Mouse (Mus musculus) brown adipose tissue, adult 24 weeks (tissue): ENCODE results near the gene Tagln2. TPM values are rescaled to one million over a fixed set of nuclear protein-coding genes. Genes with fewer than 3 reads are reported as not detected.

ENCODE experiments used
- H3K27ac ChIP-seq: fragments of 200-500 bp; replicated peaks from 2 replicates; pipeline ENCODE4 v1.5.1; 2012; ENCODE audit warnings: low read depth, mild to moderate bottlenecking, low read length
- H3K4me1 ChIP-seq: fragments of 200-500 bp; 2 replicates; pipeline ENCODE4 v1.6.1; 2012; ENCODE audit warnings: low read length, mixed read lengths; ENCODE audit not compliant: control insufficient read depth, insufficient read depth, insufficient read length
- H3K4me3 ChIP-seq: fragments of 200-500 bp; 2 replicates; pipeline ENCODE4 v1.5.1; 2012; ENCODE audit warnings: low read depth, mild to moderate bottlenecking, low read length, moderate library complexity; ENCODE audit not compliant: insufficient read depth
- polyA plus RNA-seq: library from polyadenylated mRNA; stranded (reverse); fragments of >200 nt; gene quantifications from 2 replicates; pipeline ENCODE4 v1.2.4, GENCODE M21; 2012; ENCODE audit not compliant: missing spikeins, insufficient read depth, insufficient read length

Gene Tagln2
- polyA plus RNA-seq, 1 experiment = 29.3 TPM

DNA sequence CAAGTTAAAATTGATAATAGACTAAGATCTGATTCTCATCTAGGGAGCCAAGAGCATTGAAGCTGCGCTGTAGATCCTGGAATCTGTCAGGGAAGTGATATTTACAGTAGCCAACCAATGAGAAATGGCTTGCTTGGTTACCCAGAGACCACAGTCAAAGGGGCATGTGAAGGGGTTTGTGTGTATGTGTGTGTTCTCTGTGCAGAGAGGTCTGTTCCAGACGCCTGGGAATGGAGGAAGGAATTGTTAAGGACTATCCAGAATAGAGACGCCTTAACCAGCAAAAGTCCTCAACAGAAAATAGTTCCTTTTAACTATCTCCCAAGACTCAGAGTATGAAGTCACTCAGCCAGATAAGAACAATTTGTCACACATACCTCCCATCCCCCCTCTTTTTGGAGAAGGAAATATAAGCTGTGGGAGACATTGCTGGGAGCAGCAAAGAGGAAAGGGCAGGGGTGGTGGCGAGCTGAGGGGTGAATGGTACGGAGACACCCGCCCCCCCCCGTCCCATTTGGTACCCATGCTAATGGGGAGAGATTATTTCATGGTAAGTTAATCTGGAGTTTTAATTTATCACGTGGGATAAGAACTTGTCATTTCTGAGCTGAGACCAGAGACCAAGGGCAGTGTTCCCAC, 29.9 kb upstream of the Tagln2 start:
- Histone ChIP-seq H3K4me3 (no peak overlapping the region), H3K4me1 (peaks cover 3% of the 10 kb centered on the region), H3K27ac (peak overlapping the region; percentile 15; the same call in 1 of the 2 replicates)

- Histone ChIP-seq H3K4me1 (peaks cover 3% of the 10 kb centered on the region), H3K27ac (no peak overlapping the region), H3K4me3 (no peak overlapping the region)
These were observed 26.9 kb upstream of the Tagln2 start for GRCm38 (mm10) chr1:172472909-172473308.

DNA sequence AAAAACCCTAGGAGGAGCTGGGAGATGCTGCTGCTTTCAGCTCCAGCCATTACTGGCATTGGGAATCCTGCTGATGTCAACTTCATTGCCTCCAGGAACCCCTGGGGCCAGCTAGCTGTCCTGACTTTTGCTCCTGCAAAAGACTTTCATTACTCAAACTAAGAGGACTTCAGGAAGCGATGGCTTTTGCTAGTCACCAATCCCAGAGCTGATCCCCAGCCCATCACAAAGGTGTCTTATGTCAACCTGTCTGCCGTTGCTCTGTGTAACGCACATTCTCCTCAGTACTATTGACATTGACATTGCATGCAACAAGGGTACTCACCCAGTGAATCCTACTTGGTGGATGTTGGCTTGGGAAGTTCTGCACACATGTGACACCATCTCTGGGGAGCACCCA, 25.7 kb upstream of the Tagln2 start:
- Histone ChIP-seq H3K4me3 (no peak overlapping the region), H3K27ac (no peak overlapping the region), H3K4me1 (no peaks in the 10 kb centered on the region)

- peak within 1 kb of the TSS; percentile 49 for H3K27ac ChIP-seq
- peak within 1 kb of the TSS; percentile 25 for H3K4me3 ChIP-seq
- no peaks in the 10 kb centered on the region for H3K4me1 ChIP-seq
These were observed 24.6 kb upstream of the Tagln2 start, which contains the start of gene Slamf9 for GRCm38 (mm10) chr1:172475054-172475741. Gene Slamf9 (plus strand): TSS chr1:172475358.

DNA sequence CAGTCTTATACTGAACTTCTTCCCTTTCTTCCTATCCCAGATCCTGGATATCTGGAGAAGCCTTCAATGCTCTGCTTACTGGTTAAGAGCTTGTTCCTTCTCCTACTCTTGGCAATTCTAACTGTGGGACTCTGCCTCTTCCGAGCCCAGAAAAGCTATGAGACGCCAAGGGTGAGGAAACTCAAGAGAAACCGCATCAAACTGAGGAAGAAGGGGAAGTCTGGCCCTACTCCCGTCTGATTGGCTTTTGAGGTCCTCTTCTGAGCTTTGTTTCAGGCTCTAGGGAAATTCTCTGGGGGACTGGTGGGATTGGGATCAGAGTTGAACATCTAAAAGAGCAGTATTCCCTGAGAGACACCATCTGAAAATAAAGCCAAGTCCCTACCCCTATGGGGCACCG, 21.8 kb upstream of the Tagln2 start:
- no peaks in the 10 kb centered on the region for H3K4me1 ChIP-seq

GRCm38 (mm10) chr1:172480376-172480775, 19.5 kb upstream of the Tagln2 start:
- H3K4me1 ChIP-seq = no peaks in the 10 kb centered on the region
- no peak overlapping the region for H3K4me3 ChIP-seq
- no peak overlapping the region for H3K27ac ChIP-seq

More for the DNA sequence above, 21.8 kb upstream of the Tagln2 start:
- no peak overlapping the region for H3K4me3 ChIP-seq
- no peak overlapping the region for H3K27ac ChIP-seq

DNA sequence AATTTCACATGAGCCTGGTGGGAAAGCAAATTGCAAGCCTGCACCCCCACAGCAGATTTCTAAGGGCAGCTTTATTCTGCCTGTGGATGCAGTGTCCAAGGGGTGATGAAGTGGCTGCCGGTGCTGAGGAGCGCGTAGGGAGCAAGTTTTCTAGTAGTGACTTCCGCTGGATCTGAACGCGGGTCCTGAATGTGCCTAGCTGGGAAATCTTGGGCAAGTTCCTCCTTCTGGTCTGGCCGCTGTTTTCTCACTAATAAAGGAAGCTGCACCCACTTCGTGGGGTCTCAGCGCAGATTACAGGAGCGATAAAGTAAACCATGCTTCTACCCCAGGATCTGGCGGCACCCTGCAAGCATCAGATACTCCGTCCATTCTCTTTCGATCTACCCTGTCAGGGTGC, 18.7 kb upstream of the Tagln2 start:
- H3K27ac ChIP-seq = no peak overlapping the region

DNA sequence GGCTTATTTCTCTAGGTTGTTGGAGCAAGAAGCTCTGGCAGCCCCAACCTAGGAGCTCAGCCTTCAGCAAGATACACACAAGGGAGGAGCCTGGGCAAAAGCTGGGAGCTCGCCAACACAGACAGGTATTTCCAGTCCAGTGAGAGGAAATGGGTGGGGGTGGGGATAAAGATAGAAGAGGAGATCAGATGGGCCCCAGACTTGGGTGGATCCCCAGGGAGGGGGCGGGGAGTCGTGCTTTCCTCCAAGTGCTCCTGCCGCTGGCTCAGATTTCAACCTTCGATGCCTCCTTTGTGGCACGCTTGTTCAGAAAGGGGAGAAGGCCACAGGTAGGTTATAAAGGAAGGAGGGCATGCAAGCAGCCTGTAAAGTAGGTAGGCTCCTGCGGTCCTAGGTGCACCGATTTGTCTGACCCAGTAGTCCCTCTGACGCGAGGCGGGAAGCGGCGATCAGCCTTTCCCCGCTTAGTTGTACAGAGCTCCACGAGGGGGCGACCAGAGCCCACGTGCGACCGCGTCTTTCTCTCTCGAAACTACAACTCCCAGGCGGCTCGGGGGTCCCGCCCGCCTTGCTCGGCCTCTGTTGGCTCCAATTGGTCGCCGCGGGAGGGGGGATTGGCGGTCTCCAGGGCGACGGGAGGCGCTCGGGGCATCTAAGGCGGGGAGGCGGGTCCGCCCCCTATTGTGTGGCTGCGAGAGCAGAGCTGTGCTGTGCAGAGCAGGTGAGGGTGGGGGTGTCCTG, 18.1 kb upstream of the Tagln2 start, which contains the start of gene Igsf9:
Igsf9 (plus strand) TSS at position 249 of the 741 bp plus-strand sequence.
- Histone ChIP-seq H3K27ac (peak within 1 kb of the TSS; percentile 59; the same call in 1 of the 2 replicates), H3K4me1 (no peaks in the 10 kb centered on the region), H3K4me3 (peak within 1 kb of the TSS; percentile 49)

More for the DNA sequence above, 18.7 kb upstream of the Tagln2 start:
- no peaks in the 10 kb centered on the region for H3K4me1 ChIP-seq
- H3K4me3 ChIP-seq = no peak overlapping the region

GRCm38 (mm10) chr1:172482518-172483360, 17.1 kb upstream of the Tagln2 start:
- Histone ChIP-seq H3K4me3 (peak overlapping the region; percentile 49), H3K4me1 (no peaks in the 10 kb centered on the region), H3K27ac (no peak overlapping the region)

DNA sequence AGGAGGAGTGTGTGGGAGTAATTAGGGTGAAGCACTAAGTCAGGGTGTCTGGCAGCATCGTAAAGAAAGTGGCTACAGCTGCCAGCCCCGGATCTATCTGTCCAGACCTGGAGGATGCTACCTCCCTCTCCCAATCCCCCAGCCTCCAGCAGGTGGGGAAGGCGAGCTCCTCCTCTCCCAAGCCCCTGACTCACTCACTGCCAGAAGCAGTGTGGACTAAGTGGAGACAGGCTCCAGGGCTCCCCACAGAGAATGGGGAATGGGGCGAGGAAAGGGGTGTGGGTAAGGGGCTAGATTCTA, 16.5 kb upstream of the Tagln2 start:
- no peak overlapping the region for H3K27ac ChIP-seq
- H3K4me1 ChIP-seq = no peaks in the 10 kb centered on the region
- no peak overlapping the region for H3K4me3 ChIP-seq

DNA sequence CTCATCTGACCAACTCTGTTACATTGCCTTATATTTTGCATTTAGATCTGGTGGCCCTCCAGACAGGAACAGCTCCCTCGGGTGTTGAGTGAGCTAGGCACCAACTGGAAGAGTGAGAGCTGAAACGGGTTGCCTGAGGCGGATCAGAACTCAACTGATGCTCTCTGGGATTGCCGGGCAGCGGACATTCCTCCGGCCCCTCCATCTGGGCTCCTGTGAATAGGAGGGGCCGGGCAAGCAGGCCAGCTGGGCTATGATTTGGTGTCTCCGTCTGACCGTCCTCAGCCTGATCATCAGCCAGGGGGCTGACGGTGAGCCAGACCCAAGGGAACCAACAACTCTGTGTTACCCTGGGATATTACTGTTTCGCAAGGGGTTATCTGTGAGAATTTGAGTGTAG, 15.6 kb upstream of the Tagln2 start:
- no peak overlapping the region for H3K27ac ChIP-seq
- no peaks in the 10 kb centered on the region for H3K4me1 ChIP-seq
- no peak overlapping the region for H3K4me3 ChIP-seq

GRCm38 (mm10) chr1:172484671-172485070, 15.2 kb upstream of the Tagln2 start:
- no peak overlapping the region for H3K27ac ChIP-seq
- H3K4me1 ChIP-seq = no peaks in the 10 kb centered on the region
- H3K4me3 ChIP-seq = no peak overlapping the region

DNA sequence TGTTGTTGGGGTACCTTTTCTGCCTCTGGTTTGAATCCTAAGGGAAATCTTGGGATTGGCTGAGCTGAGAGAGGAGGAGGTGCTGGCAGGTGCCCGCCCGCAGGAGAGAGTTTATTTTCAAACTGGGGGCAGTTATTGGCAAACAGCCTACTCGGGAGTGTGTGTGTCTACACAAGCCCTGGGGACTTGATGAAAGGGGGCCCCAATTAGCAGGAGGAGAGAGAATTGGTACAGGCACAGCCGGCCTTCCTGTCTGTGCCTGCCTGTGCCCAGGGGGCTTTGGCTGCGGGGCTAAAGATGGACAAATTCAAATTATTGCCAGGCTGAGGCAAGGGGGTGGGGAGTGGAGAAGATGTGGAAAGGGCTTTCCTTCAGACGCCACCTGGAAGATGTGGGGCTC, 14.0 kb upstream of the Tagln2 start:
- H3K4me1 ChIP-seq = no peaks in the 10 kb centered on the region
- H3K27ac ChIP-seq = no peak overlapping the region
- H3K4me3 ChIP-seq = no peak overlapping the region

GRCm38 (mm10) chr1:172486236-172486635, 13.6 kb upstream of the Tagln2 start:
- Histone ChIP-seq H3K4me3 (no peak overlapping the region), H3K27ac (no peak overlapping the region), H3K4me1 (no peaks in the 10 kb centered on the region)

- H3K4me1 ChIP-seq = no peaks in the 10 kb centered on the region
- H3K27ac ChIP-seq = no peak overlapping the region
- no peak overlapping the region for H3K4me3 ChIP-seq
These were observed 13.2 kb upstream of the Tagln2 start for GRCm38 (mm10) chr1:172486651-172487050.
